9 mouse cellular contexts compared by ENCODE assay signal in the genomic region with DNA sequence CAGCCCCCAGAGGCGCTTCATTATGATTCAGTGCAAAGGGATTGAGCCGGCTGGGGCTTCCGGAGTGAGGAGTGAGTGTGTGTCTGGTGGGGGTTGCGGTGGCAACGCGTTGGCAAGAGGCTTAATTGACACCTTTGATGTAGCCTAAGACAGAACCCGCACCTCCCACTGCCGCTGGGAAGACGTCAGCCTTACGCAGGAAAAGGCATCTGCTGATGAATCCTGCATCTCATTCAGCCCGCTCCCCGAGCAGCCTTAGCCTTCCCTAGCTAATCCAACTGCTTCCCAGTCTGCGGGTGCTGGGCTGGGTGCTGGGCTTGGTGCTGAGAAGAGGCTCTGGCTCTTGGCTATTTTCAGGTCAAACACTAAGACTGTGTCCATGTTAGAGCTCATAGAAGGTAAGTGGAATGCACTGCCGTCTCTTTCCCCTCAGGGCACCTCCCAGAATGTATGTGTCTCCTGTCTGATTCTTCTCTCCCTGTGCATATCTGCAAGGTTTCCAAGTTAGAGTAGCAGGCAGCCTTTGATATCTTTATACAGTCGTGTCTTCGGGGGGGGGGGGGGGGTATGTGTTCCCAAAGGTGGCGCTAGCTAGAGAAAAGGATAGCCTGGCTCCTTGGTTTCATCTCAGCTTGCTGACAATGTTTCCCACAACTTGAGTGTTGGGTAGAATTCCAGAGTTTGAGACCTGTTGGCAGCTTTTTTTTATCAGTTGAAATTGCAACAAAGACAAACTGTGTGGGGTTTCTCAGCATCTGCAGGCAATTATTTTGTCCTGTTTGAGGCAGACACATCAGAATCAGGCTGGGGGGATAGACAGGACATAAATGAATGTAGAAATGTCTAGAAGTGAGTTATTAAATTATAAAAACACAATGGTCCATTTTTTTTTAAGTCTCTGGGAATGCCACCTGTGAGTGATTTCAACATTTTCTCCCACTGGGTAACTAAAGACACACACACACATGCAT. TPM values are rescaled to one million over a fixed set of nuclear protein-coding genes. Genes with fewer than 3 reads are reported as not detected.
DNase-seq lines count a peak whose midpoint lies in the region; ATAC-seq and TF ChIP-seq lines count a peak whose summit lies in the region.
"Had no signal": no experiment of that assay in that cellular context is flagged by ENCODE, and none has a peak within 500 bp of the region (broad histone marks: within the 10 kb centered on the region; RNA-seq: fewer than 3 reads in every experiment).

No protein-coding gene starts in this region.

- intact Hi-C loops in heart, postnatal 25 days (cut with DNase I): no loop called here
- intact Hi-C loops in left cerebral cortex, adult 2 months (cut with DNase I): loop anchor here (1.0 to 10.0 kb wide), 3 partner anchors 14 to 217 kb away; a partner anchor contains a TSS

- peaks cover 3% of the 10 kb centered on the region; the same call in 1 of the 2 replicates for H3K4me1 ChIP-seq in heart, embryonic 11.5 days (ENCODE audit: control insufficient read depth, insufficient read depth, low read length)
- peaks cover 7% of the 10 kb centered on the region; the same call in 1 of the 2 replicates for H3K4me1 ChIP-seq in heart, embryonic 15.5 days (replicated peaks)
- H3K4me1 ChIP-seq in neural tube, embryonic 13.5 days (replicated peaks): peaks cover 35% of the 10 kb centered on the region

- peak overlapping the region; percentile 40 for H3K4me3 ChIP-seq in heart, embryonic 11.5 days (ENCODE audit: low read depth, low read length)
- peak overlapping the region; percentile 35 for H3K4me3 ChIP-seq in heart, embryonic 15.5 days
- H3K4me3 ChIP-seq in left cerebral cortex, adult 2 months: peak overlapping the region; percentile 63
- H3K4me3 ChIP-seq in neural tube, embryonic 13.5 days: peak overlapping the region; percentile 28

- H3K27me3 ChIP-seq in heart, embryonic 11.5 days (ENCODE audit: control insufficient read depth, insufficient read depth, low read length): no peaks in the 10 kb centered on the region
- no peaks in the 10 kb centered on the region for H3K27me3 ChIP-seq in heart, embryonic 15.5 days
- no peaks in the 10 kb centered on the region for H3K27me3 ChIP-seq in neural tube, embryonic 13.5 days

- TF ChIP-seq CTCF in left cerebral cortex, adult 2 months (IDR thresholded peaks at IDR 0.05): no peak

- no peak overlapping the region for H3K27ac ChIP-seq in heart, embryonic 11.5 days (ENCODE audit: low read depth, low read length)
- no peak overlapping the region for H3K27ac ChIP-seq in heart, embryonic 15.5 days
- H3K27ac ChIP-seq in left cerebral cortex, adult 2 months: peak overlapping the region; percentile 98
- H3K27ac ChIP-seq in neural tube, embryonic 13.5 days (replicated peaks): peak overlapping the region; percentile 81
- H3K27ac ChIP-seq: macrophage had no signal

- H3K36me3 ChIP-seq in heart, embryonic 11.5 days (ENCODE audit: control insufficient read depth, insufficient read depth, low read length): no peaks in the 10 kb centered on the region
- no peaks in the 10 kb centered on the region for H3K36me3 ChIP-seq in heart, embryonic 15.5 days
- peaks cover under 1% of the 10 kb centered on the region; the same call in 1 of the 2 replicates for H3K36me3 ChIP-seq in neural tube, embryonic 13.5 days

- no peak for DNase-seq in heart, postnatal 25 days (ENCODE audit: low spot score)
- DNase-seq in Muller cell, postnatal 12 days (ENCODE audit: inconsistent ontology term): peak; percentile 94
- peak; percentile 30 to 51 for DNase-seq in cerebellum, postnatal 4 days (ENCODE audit: low spot score in 2 of 2)
- peak; percentile 88 to 90 for DNase-seq in left cerebral cortex, adult 2 months (ENCODE audit: extremely low spot score in 1 of 2, low spot score in 2 of 2)

- H3K9me3 ChIP-seq in heart, embryonic 11.5 days (replicated peaks; ENCODE audit: control insufficient read depth, low read length): no peaks in the 10 kb centered on the region
- no peaks in the 10 kb centered on the region for H3K9me3 ChIP-seq in heart, embryonic 15.5 days (replicated peaks)
- H3K9me3 ChIP-seq in neural tube, embryonic 13.5 days: no peaks in the 10 kb centered on the region

- 3% methylated on average over 17 of the region's 17 CpGs for whole genome bisulfite sequencing in heart, embryonic 11.5 days (ENCODE audit: insufficient replicate concordance)
- WGBS in heart, embryonic 15.5 days: 1% methylated on average over 17 of the region's 17 CpGs
- 2% methylated on average over 17 of the region's 17 CpGs for WGBS in neural tube, embryonic 13.5 days

- no peak for ATAC-seq in heart, embryonic 11.5 days (replicated peaks; ENCODE audit: insufficient number of reproducible peaks, low FRiP score, low TSS enrichment)
- peak; percentile 22; the same call in 1 of the 2 replicates for ATAC-seq in heart, embryonic 15.5 days (replicated peaks; ENCODE audit: insufficient number of reproducible peaks, insufficient read depth, low FRiP score, low read depth)
- ATAC-seq in neural tube, embryonic 13.5 days (ENCODE audit: low read depth): peak; percentile 90
- no peak for ATAC-seq in granulocyte monocyte progenitor cell, adult 5-6 weeks (replicated peaks; ENCODE audit: poor library complexity, severe bottlenecking)

- peak overlapping the region; percentile 46; the same call in 1 of the 2 replicates for H3K9ac ChIP-seq in heart, embryonic 11.5 days (ENCODE audit: low read depth, low read length)
- H3K9ac ChIP-seq in heart, embryonic 15.5 days: peak overlapping the region; percentile 40; the same call in 1 of the 2 replicates
- peak overlapping the region; percentile 41 for H3K9ac ChIP-seq in neural tube, embryonic 13.5 days

- H3K4me2 ChIP-seq in heart, embryonic 11.5 days: peak overlapping the region; percentile 77
- H3K4me2 ChIP-seq in heart, embryonic 15.5 days: peak overlapping the region; percentile 68
- H3K4me2 ChIP-seq in neural tube, embryonic 13.5 days: peak overlapping the region; percentile 53

RNA-seq across cellular contexts. Expression of a gene that starts 10.0 kb away (rescaled TPM):
- not detected in 2 replicates for polyA plus RNA-seq in heart, embryonic 11.5 days (2014; fragmentation: Nextera tagmentation; extraction: Ambion mirVana)
- not detected for total RNA-seq in heart, postnatal 25 days (2021)
- polyA plus RNA-seq in heart, embryonic 15.5 days (2015; fragmentation: Nextera tagmentation; extraction: Ambion mirVana): not detected in 2 replicates
- total RNA-seq in left cerebral cortex, adult 2 months (2021): not detected
- polyA plus RNA-seq in neural tube, embryonic 13.5 days (2015; fragmentation: Nextera tagmentation; extraction: Ambion mirVana): not detected in 2 replicates
- not detected in 2 replicates for total RNA-seq in granulocyte monocyte progenitor cell, adult 5-6 weeks (2014; fragmentation: Nextera tagmentation)
- not detected in 2 replicates for total RNA-seq in granulocyte monocyte progenitor cell, adult 5-6 weeks (2017)
- polyA plus RNA-seq: macrophage had no signal

Comparison
In these comparisons a context has a peak if more than half of its experiments do, and no peak if none do; other contexts are left out.
1. ATAC-seq: peak in heart, embryonic 15.5 days (single experiment) and neural tube, embryonic 13.5 days (single experiment); none in heart, embryonic 11.5 days (single experiment) and granulocyte monocyte progenitor cell, adult 5-6 weeks (single experiment).
2. H3K27ac ChIP-seq: peak in left cerebral cortex, adult 2 months (single experiment) and neural tube, embryonic 13.5 days (single experiment); none in heart, embryonic 11.5 days (single experiment) and heart, embryonic 15.5 days (single experiment).
3. Peak in every context shown above with its lines, with median percentiles within 50 percentile points of each other: H3K4me2 ChIP-seq, H3K4me3 ChIP-seq and H3K9ac ChIP-seq.